ENCODE assay signal across 18 mouse cellular contexts in genomic region chr5:103458959-103459675, GRCm38 (mm10). TPM values are rescaled to one million over a fixed set of nuclear protein-coding genes. Genes with fewer than 3 reads are reported as not detected.
DNase-seq lines count a peak whose midpoint lies in the region; ATAC-seq and TF ChIP-seq lines count a peak whose summit lies in the region.
"Had no signal": no experiment of that assay in that cellular context is flagged by ENCODE, and none has a peak within 500 bp of the region (broad histone marks: within the 10 kb centered on the region; RNA-seq: fewer than 3 reads in every experiment).

No protein-coding gene starts in this region.

- H3K9ac ChIP-seq in stomach, embryonic 14.5 days (replicated peaks; ENCODE audit: low read depth, low read length): no peak overlapping the region
- H3K9ac ChIP-seq: forebrain, embryonic 13.5 days; neural tube, embryonic 13.5 days had no signal

- H3K27me3 ChIP-seq in stomach, embryonic 14.5 days (ENCODE audit: control insufficient read depth, insufficient read depth, low read length): no peaks in the 10 kb centered on the region
- H3K27me3 ChIP-seq: CH12.LX; forebrain, embryonic 13.5 days; heart, embryonic 13.5 days; neural tube, embryonic 13.5 days had no signal

- no peaks in the 10 kb centered on the region for H3K9me3 ChIP-seq in stomach, embryonic 14.5 days (ENCODE audit: control insufficient read depth, low read depth, low read length)
- H3K9me3 ChIP-seq: forebrain, embryonic 13.5 days; heart, embryonic 13.5 days; neural tube, embryonic 13.5 days had no signal

- H3K36me3 ChIP-seq in stomach, embryonic 14.5 days (ENCODE audit: control insufficient read depth, insufficient read depth, low read length): no peaks in the 10 kb centered on the region
- H3K36me3 ChIP-seq: heart, embryonic 13.5 days; neural tube, embryonic 13.5 days had no signal

- ATAC-seq in stomach, embryonic 14.5 days (ENCODE audit: insufficient number of reproducible peaks, insufficient read depth, low FRiP score, low read depth): no peak; the same call in 1 of the 2 replicates
- ATAC-seq: forebrain, embryonic 13.5 days had no signal

- H3K4me2 ChIP-seq in stomach, embryonic 14.5 days (replicated peaks; ENCODE audit: low read depth, low read length): no peak overlapping the region
- H3K4me2 ChIP-seq: forebrain, embryonic 13.5 days; neural tube, embryonic 13.5 days had no signal

- WGBS in lung, adult 2 months: 70% methylated on average over 8 of the region's 8 CpGs
- WGBS in stomach, embryonic 14.5 days: 72% methylated on average over 8 of the region's 8 CpGs

- no peak for TF ChIP-seq POLR2A in lung, adult 2 months (IDR thresholded peaks at IDR 0.05; ENCODE audit: borderline replicate concordance, extremely low read depth, low read depth, low read length)

- no peak for TF ChIP-seq CTCF in lung, adult 2 months (IDR thresholded peaks at IDR 0.05; ENCODE audit: insufficient read depth, low read length)

- peak; percentile 77 for DNase-seq in heart, adult 11 months
- no peak for DNase-seq in heart, postnatal 4 days
- peak; percentile 40 for DNase-seq in lung, postnatal 25 days (ENCODE audit: low spot score)
- no peak for DNase-seq in lung, adult 2 months
- DNase-seq in forelimb bud, embryonic 11.5 days (ENCODE audit: low read depth, low spot score): peak; percentile 27
- no peak for DNase-seq in natural killer cell, adult 2 months (ENCODE audit: low spot score in 2 of 2)
- no peak for DNase-seq in embryo, embryonic 9.5 days (ENCODE audit: extremely low spot score)
- DNase-seq: adrenal gland, adult 8-10 months; cerebellum, adult 8-10 months; gastrocnemius, postnatal 25 days; heart, postnatal 36 days; spleen, adult 18-20 months; thymus, postnatal 25 days had no signal

- H3K4me3 ChIP-seq in lung, adult 2 months (replicated peaks; ENCODE audit: extremely low read depth, low read depth, low read length): no peak overlapping the region
- no peak overlapping the region for H3K4me3 ChIP-seq in stomach, embryonic 14.5 days (ENCODE audit: low read depth, low read length)
- H3K4me3 ChIP-seq: forebrain, embryonic 13.5 days; heart, embryonic 13.5 days; neural tube, embryonic 13.5 days had no signal

- peaks cover 6% of the 10 kb centered on the region for H3K4me1 ChIP-seq in lung, adult 2 months (ENCODE audit: control insufficient read depth, insufficient read depth, low read length)
- 0 out of 2 replicates have a peak, but pooled peaks cover 4% of the 10 kb centered on the region for H3K4me1 ChIP-seq in stomach, embryonic 14.5 days (ENCODE audit: control insufficient read depth, insufficient read depth, low read length)
- H3K4me1 ChIP-seq: neural tube, embryonic 13.5 days had no signal

- peak overlapping the region; percentile 27 for H3K27ac ChIP-seq in stomach, embryonic 14.5 days (ENCODE audit: low read length)
- H3K27ac ChIP-seq: forebrain, embryonic 13.5 days; heart, embryonic 13.5 days; neural tube, embryonic 13.5 days had no signal

RNA-seq across cellular contexts. Expression of gene Ptpn13, which starts 34.1 kb away (rescaled TPM):
- 10 to 100 TPM; 12.6 to 14.6 TPM for total RNA-seq in heart, postnatal 4 days (2021)
- polyA plus RNA-seq in lung, adult 2 months (2012; rRNA removed): 18.0 and 22.6 TPM in 2 replicates
- polyA plus RNA-seq in stomach, embryonic 14.5 days (2014; fragmentation: Nextera tagmentation; extraction: Ambion mirVana): 26.3 and 28.5 TPM in 2 replicates

Comparison
In these comparisons a context has a peak if more than half of its experiments do, and no peak if none do; other contexts are left out.
1. DNase-seq: peak in heart, adult 11 months (single experiment), lung, postnatal 25 days (single experiment) and forelimb bud, embryonic 11.5 days (single experiment); none in heart, postnatal 4 days (single experiment), lung, adult 2 months (single experiment), natural killer cell, adult 2 months (0 of 2) and embryo, embryonic 9.5 days (single experiment).